Mouse (Mus musculus) neural tube, embryonic 10.5 days (tissue): ENCODE data around the gene Als2cr12.
"Not testable (repeated sequence)": the region's sequence is repeated elsewhere in the genome, so short reads cannot be mapped to it uniquely, and the experiment has no call there.

Experiments
- DNase-seq: peaks from one replicate; pipeline ENCODE4 v3.0.0-alpha.2; 2017; ENCODE audit warnings: low spot score; ENCODE audit errors: extremely low spot score

Als2cr12 gene

GRCm38 (mm10) chr1:58719356-58719945 lies 23.7 kb upstream of the Als2cr12 start:
- no peak for DNase-seq

- DNase-seq: no peak
These were observed 21.9 kb upstream of the Als2cr12 start for GRCm38 (mm10) chr1:58717589-58718270.

DNA sequence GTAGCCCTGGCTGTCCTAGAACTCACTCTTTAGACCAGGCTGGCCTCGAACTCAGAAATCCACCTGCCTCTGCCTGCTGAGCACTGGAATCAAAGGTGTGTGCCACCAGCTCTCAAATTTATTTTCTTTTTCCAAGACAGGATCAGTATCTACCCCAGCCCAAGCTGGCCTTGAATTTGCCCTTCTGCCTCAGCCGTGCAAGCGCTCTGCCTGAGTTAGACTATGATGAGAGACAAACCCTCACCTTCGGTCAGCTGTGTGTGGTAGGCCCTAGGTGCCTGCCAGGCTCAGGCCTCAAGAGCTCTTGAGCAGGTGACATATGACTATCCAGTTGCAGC lies 21.1 kb upstream of the Als2cr12 start:
- DNase-seq: no peak

DNA sequence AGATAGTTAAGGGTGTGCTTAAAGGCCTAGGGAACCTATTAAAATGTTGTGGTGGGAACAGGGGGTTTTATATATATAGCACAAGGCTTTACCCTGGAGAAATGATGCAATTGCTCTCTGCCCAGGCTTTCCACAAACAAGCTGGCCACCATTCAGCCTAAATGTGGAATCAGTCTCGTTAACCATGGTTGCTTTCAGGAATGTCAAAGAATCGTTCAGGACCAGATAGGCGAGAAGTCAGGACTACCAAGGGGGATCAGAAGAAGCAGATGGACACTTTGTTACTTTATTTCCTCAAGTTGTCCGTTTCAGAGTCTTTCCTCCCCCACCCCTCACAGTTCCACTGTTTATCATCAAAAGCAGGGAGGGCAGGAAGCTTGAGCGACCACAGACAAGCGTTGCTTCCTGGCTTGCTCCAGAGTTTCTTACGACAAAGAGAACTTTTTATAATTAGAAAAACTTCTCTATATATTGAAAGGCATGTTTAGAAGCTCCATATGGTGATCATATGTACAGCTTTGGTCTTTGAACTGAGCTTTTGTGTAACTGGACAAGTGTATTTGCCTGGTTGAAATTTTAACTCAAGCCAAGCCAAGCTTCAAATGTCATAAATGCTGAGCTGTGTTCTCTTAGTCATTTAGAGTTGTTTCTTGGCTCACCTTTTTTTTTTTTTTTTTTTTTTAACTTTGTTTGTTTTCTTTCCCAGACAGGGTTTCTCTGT lies 20.5 kb upstream of the Als2cr12 start:
- no peak for DNase-seq

GRCm38 (mm10) chr1:58715536-58715935 lies 19.7 kb upstream of the Als2cr12 start:
- no peak for DNase-seq

DNA sequence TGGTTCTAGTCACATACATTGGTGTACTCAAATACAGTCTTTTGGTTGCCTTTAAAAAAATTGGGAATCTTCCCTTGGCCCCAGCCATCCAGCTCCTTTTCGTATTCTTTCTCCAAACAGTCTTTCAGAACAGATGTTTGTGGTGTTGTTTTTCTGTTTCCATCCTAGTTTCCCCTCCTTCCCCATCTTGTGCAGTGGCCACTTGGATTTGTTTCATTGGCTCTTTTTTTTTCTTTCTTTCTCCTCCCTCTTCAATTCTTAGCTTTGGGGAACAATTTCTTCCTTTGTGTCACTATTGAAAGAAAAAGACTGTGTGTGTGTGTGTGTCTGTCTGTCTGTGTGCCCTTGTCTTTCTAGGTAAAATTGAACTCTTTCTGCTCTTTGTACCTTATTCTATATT lies 18.6 kb upstream of the Als2cr12 start:
- DNase-seq: no peak

- peak; percentile 18 for DNase-seq
These were observed 18.1 kb upstream of the Als2cr12 start for GRCm38 (mm10) chr1:58713893-58714231.

DNA sequence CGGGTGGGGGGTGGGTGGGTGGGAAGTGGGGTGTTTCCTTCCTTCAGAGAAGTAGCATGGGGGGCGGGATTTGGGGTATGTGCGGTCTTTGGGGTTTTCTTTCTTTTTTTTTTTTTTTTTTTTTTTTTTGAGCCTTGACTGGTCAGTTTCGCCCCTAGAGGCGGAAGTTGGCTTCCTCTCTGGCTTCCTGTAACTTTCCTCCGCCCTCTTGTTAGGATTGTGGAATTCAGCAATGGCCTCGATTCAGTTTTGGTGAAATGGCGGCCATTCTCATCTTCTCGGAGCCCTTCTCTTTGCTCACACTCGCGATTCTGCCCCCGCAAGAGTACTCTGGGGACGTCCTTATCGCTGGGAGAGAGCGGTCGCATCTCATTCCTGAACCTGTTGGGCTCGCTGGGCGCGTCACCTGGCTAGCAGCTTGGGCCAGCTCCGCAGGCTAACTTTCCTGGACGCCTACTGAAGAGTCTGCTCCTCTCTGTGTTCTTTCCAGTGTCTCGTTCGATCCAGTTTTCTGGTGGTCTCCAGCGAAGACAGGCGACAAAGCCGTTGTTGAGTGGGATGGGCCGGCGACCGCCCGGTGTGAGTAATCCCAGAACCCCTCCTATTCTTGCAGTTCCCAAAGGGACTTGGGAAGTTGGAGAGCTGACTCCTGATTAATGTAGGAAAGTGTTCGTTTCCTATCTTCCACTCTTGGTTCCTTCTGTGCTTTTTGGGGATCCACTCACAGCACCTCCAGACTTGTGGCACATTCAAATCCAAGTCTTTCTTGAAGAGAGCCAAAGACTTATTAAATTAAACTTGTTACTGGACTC lies 17.5 kb upstream of the Als2cr12 start:
- peak; percentile 61 for DNase-seq

DNA sequence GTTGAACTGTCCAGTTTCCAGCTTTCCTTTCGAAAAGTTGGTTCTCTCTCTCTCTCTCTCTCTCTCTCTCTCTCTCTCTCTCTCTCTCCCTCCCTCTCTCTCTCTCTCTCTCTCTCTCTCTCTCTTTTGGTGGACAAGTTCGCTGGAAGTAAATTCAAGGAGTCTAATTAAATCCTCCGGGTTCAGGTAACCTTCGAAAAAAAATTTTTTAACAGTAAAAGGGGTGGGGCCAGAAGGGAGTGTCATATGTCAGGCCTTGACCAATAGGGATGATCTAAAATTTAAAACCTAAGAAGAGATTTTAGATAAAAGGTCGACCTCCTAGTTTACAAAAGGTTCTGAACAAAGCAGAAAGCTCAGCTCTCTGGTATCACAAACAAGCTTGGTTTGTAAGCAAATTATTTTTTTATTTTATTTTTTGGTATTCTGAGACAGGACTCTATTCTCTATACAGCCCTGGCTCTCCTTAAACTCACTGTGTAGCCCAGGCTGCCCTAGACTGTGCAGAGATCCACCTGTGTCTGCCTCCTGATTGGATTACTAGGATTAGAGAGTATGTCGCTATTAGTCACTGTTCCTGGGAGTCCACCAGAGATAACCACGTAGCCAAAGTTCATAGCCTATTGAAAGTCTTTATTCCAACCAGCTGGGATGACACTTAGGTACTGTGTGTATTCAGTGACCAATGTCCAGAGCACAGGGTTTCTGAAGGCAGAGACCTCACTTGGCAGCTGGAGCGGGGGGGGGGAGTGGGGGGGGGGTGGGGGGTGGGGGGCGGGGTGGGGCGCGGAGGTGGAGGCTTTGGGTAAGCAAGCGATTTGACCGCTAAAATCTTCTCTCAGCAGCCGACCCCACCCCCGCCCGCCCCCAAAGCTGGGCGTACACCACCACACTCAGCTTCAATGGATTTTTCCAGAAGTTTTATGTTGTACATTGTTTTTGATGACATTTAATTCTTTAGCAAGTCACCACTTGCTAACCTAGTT lies 16.6 kb upstream of the Als2cr12 start:
- peak; percentile 55 for DNase-seq

GRCm38 (mm10) chr1:58711365-58712016 lies 15.7 kb upstream of the Als2cr12 start, which contains the start of gene Cflar:
Gene Cflar (plus strand): TSS chr1:58711508.
- peak; percentile 83 for DNase-seq

DNA sequence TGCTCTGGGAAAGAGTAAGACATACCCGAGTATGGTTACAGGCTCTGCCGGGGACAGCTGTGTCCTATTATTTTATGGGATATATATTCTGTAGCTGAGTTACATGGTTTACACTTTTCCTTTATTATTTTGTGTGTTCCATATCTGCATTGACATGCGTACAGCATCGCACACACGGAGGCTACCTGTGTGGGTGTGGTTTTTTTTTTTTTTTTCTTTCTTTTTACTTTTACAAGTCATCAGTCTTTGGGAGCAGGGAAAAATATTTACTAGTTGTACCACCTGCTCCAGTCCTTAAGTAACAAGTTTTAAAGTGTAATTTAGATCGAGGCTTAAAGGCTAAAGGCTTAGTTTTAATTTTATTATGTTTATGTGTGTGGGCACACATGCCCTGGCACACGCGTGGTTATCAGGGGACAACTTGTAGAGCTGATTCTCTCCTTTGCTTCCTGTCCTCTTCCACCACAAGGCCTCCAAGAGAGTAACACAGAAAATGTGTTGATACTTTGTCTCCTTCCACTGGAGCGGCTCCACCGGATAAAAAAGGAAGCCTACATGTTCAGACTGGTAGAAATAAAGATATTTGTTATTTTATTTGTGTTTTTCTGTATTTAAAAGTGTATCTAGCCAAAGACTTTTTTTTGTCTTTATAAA lies 15.0 kb upstream of the Als2cr12 start:
- peak; percentile 39 for DNase-seq

DNA sequence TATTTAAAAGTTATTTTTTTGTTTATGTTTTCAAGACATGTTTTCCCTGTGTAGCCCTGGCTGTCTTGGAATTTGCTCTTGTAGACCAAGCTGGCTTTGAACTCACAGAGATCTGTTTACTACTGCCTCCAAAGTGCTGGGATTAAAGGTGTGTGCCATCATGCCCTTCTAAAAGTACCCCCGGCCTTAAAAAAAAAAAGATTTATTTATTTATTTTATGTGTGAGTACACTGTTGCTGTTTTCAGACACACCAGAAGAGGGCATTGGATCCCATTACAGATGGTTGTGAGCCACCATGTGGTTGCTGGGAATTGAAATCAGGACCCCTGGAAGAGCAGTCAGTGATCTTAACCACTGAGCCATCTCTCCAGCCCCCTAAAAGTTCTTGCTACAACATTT lies 14.3 kb upstream of the Als2cr12 start:
- not testable (repeated sequence) for DNase-seq

GRCm38 (mm10) chr1:58700580-58701162 lies 4.9 kb upstream of the Als2cr12 start:
- not testable (repeated sequence) for DNase-seq

DNA sequence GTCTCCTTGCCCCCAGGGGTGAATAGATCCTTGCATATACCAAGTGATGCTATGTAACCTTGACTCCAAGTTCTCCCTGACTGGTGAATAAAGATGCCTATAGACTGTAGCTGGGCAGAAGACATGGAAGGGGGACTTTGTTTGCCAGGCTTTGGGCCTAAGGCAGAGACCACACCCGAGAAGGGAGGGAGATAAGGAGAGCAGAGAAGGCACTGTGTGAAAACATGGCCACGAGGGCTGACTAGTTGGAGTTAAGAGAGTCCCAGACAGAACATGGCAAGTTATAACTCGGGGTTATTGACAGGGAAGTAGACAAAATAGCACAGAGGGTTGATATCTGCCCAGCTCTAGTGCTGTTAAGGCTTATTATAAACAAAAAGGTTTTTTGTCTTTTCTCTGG lies 4.2 kb upstream of the Als2cr12 start:
- no peak for DNase-seq

DNA sequence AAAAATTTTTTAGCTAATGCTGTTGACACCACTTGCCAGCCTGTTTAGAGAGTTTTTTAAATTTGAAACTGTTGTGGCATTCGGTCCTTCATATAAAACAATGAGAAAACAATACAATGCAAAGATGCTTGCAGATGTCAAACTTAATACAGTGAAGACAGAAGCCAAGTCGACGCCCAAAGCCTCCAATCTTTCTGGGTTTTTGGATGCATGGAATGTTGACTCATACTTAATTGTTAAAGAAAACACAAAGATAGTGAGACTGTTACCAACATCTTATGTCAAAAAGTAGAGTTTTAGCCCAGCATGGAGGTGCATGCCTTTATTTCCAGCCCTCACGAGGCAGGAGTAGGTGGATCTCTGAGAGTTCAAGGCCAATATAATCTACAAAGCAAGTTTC lies 3.0 kb upstream of the Als2cr12 start:
- no peak for DNase-seq

GRCm38 (mm10) chr1:58697607-58698006 lies 1.8 kb upstream of the Als2cr12 start:
- not testable (repeated sequence) for DNase-seq

DNA sequence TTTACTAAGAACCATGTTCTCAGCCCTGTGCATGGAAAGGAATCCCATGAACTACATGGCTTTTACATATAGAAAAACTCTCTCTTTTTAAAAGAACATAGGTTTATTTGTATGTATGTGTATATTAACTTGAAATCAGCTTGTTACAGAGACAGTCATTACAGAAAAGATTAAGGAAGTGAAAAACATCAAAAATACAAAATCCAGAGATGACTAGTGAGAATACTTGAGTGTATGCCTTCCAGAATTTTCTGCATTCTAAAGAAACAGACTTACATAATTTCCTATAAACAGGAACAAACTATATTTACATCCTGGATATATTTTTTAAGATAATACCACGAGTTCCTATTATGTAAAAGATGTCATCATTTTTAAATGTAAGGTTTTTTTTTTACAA lies 2.1 kb downstream of the Als2cr12 start:
- DNase-seq: no peak

DNA sequence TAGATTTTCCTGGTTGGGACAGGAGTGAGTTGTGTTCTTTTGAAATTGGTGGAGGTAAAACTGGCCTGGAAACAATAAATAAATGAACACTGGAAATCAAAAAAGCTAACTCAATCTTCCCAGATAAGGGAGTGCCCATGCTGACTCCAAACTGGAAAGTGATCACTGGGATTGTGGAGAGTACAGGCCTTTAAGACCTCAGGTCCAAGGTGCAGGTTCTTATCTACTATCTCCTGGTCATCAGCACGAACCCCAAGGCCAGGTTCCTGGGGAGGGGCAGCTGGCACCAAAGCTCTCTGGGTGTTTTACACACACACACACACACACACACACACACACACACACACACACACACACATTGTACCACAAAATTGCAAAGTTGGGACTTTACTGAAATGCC lies 4.1 kb downstream of the Als2cr12 start:
- DNase-seq: not testable (repeated sequence)

GRCm38 (mm10) chr1:58690834-58691488 lies 4.8 kb downstream of the Als2cr12 start:
- not testable (repeated sequence) for DNase-seq
